Mouse (Mus musculus) thymus, postnatal 4 days (tissue): ENCODE results near the gene Alkbh2.
A peak's percentile ranks its signal among the peaks of the same experiment; 100 is the strongest.

Experiments
- DNase-seq: peaks from one replicate; pipeline ENCODE4 v3.0.0; 2021

The Alkbh2 gene

GRCm38 (mm10) chr5:114139175-114139574, 11.2 kb upstream of the Alkbh2 start:
- DNase-seq: no peak

GRCm38 (mm10) chr5:114138277-114139164, 10.5 kb upstream of the Alkbh2 start:
- no peak for DNase-seq

- no peak for DNase-seq
Measured at GRCm38 (mm10) chr5:114137481-114138276, 9.7 kb upstream of the Alkbh2 start.

- no peak for DNase-seq
Measured at GRCm38 (mm10) chr5:114135516-114135915, 7.5 kb upstream of the Alkbh2 start.

- peak; percentile 58 for DNase-seq
Measured at GRCm38 (mm10) chr5:114134091-114134534, 6.1 kb upstream of the Alkbh2 start.

GRCm38 (mm10) chr5:114132841-114133240, 4.8 kb upstream of the Alkbh2 start:
- DNase-seq: no peak

- no peak for DNase-seq
Measured at GRCm38 (mm10) chr5:114131521-114131840, 3.5 kb upstream of the Alkbh2 start.

- peak; percentile 96 for DNase-seq
Measured at GRCm38 (mm10) chr5:114130698-114131520, 2.9 kb upstream of the Alkbh2 start.

GRCm38 (mm10) chr5:114130211-114130605, 2.2 kb upstream of the Alkbh2 start, which contains the start of gene Ung:
Gene Ung, plus strand, starts transcription at chr5:114130386.
- DNase-seq: peak; percentile 89

- DNase-seq: no peak
Measured at GRCm38 (mm10) chr5:114129550-114130210, 1.7 kb upstream of the Alkbh2 start.

GRCm38 (mm10) chr5:114126499-114127244, 1.3 kb downstream of the Alkbh2 start:
- no peak for DNase-seq

GRCm38 (mm10) chr5:114126008-114126407, 2.0 kb downstream of the Alkbh2 start:
- no peak for DNase-seq

- no peak for DNase-seq
Measured at GRCm38 (mm10) chr5:114119806-114120205, 8.2 kb downstream of the Alkbh2 start.

GRCm38 (mm10) chr5:114116586-114116985, 11.4 kb downstream of the Alkbh2 start:
- no peak for DNase-seq

- DNase-seq: no peak
Measured at GRCm38 (mm10) chr5:114115030-114115429, 13.0 kb downstream of the Alkbh2 start.

- DNase-seq: no peak
Measured at GRCm38 (mm10) chr5:114113334-114113733, 14.7 kb downstream of the Alkbh2 start.

- DNase-seq: no peak
Measured at GRCm38 (mm10) chr5:114106391-114106935, 21.6 kb downstream of the Alkbh2 start.

GRCm38 (mm10) chr5:114102807-114103206, 25.2 kb downstream of the Alkbh2 start:
- DNase-seq: no peak

GRCm38 (mm10) chr5:114101873-114102272, 26.1 kb downstream of the Alkbh2 start:
- DNase-seq: no peak

- no peak for DNase-seq
Measured at GRCm38 (mm10) chr5:114100390-114101099, 27.5 kb downstream of the Alkbh2 start.
